Mouse (Mus musculus): ENCODE data around the gene Prnp. TPM values are rescaled to one million over a fixed set of nuclear protein-coding genes. Genes with fewer than 3 reads are reported as not detected.
A peak's percentile ranks its signal among the peaks of the same experiment; 100 is the strongest.

Prnp gene
- polyA plus RNA-seq, 1 experiment from 2014 or later: 101 TPM

- 78% methylated on average over 6 of the region's 6 CpGs for WGBS
- ATAC-seq (ENCODE audit: low FRiP score): no peak
- Histone ChIP-seq H3K4me2 (replicated peaks) (no peak overlapping the region), H3K27ac (no peak overlapping the region), H3K27me3 (ENCODE audit: control insufficient read depth, insufficient read depth, low read length) (no peaks in the 10 kb centered on the region), H3K4me3 (replicated peaks; ENCODE audit: low read length) (no peak overlapping the region), H3K36me3 (replicated peaks; ENCODE audit: control insufficient read depth, insufficient read depth) (peaks cover 21% of the 10 kb centered on the region), H3K4me1 (replicated peaks; ENCODE audit: control insufficient read depth, insufficient read depth, low read length) (no peaks in the 10 kb centered on the region), H3K9ac (no peak overlapping the region), H3K9me3 (ENCODE audit: control insufficient read depth, low read length) (no peaks in the 10 kb centered on the region)
- no peak for DNase-seq (ENCODE audit: low spot score)
Measured at GRCm38 (mm10) chr2:131941501-131941900, 31.8 kb downstream of the Prnp start.

- H3K4me2 ChIP-seq (replicated peaks): no peak overlapping the region
- 18% methylated on average over 1 of the region's 1 CpGs for WGBS
- DNase-seq (ENCODE audit: low spot score) (no peak), ATAC-seq (ENCODE audit: low FRiP score) (no peak)
- H3K4me1 ChIP-seq (replicated peaks; ENCODE audit: control insufficient read depth, insufficient read depth, low read length): no peaks in the 10 kb centered on the region
- H3K4me3 ChIP-seq (replicated peaks; ENCODE audit: low read length): no peak overlapping the region
- H3K9me3 ChIP-seq (ENCODE audit: control insufficient read depth, low read length): no peaks in the 10 kb centered on the region
- no peaks in the 10 kb centered on the region for H3K27me3 ChIP-seq (ENCODE audit: control insufficient read depth, insufficient read depth, low read length)
- no peak overlapping the region for H3K9ac ChIP-seq
- H3K36me3 ChIP-seq (replicated peaks; ENCODE audit: control insufficient read depth, insufficient read depth): no peaks in the 10 kb centered on the region
- H3K27ac ChIP-seq: no peak overlapping the region
Measured at GRCm38 (mm10) chr2:131944370-131944769, 34.6 kb downstream of the Prnp start.

GRCm38 (mm10) chr2:131945225-131945624, 35.5 kb downstream of the Prnp start:
- 88% methylated on average over 8 of the region's 8 CpGs for WGBS
- H3K4me3 ChIP-seq (replicated peaks; ENCODE audit: low read length): no peak overlapping the region
- no peak for DNase-seq (ENCODE audit: low spot score)
- no peak for ATAC-seq (ENCODE audit: low FRiP score)
- no peak overlapping the region for H3K9ac ChIP-seq
- no peaks in the 10 kb centered on the region for H3K36me3 ChIP-seq (replicated peaks; ENCODE audit: control insufficient read depth, insufficient read depth)
- no peak overlapping the region for H3K27ac ChIP-seq
- no peaks in the 10 kb centered on the region for H3K9me3 ChIP-seq (ENCODE audit: control insufficient read depth, low read length)
- H3K4me1 ChIP-seq (replicated peaks; ENCODE audit: control insufficient read depth, insufficient read depth, low read length): no peaks in the 10 kb centered on the region
- no peak overlapping the region for H3K4me2 ChIP-seq (replicated peaks)
- H3K27me3 ChIP-seq (ENCODE audit: control insufficient read depth, insufficient read depth, low read length): no peaks in the 10 kb centered on the region

- Histone ChIP-seq H3K9me3 (ENCODE audit: control insufficient read depth, low read length) (no peaks in the 10 kb centered on the region), H3K27ac (no peak overlapping the region), H3K36me3 (replicated peaks; ENCODE audit: control insufficient read depth, insufficient read depth) (no peaks in the 10 kb centered on the region), H3K9ac (no peak overlapping the region), H3K27me3 (ENCODE audit: control insufficient read depth, insufficient read depth, low read length) (no peaks in the 10 kb centered on the region), H3K4me1 (replicated peaks; ENCODE audit: control insufficient read depth, insufficient read depth, low read length) (no peaks in the 10 kb centered on the region), H3K4me3 (replicated peaks; ENCODE audit: low read length) (no peak overlapping the region), H3K4me2 (replicated peaks) (no peak overlapping the region)
- no peak for ATAC-seq (ENCODE audit: low FRiP score)
- no peak for DNase-seq (ENCODE audit: low spot score)
- 90% methylated on average over 6 of the region's 6 CpGs for WGBS
Measured at GRCm38 (mm10) chr2:131945765-131946164, 36.0 kb downstream of the Prnp start.

- Histone ChIP-seq H3K36me3 (replicated peaks; ENCODE audit: control insufficient read depth, insufficient read depth) (no peaks in the 10 kb centered on the region), H3K4me3 (replicated peaks; ENCODE audit: low read length) (no peak overlapping the region), H3K27me3 (ENCODE audit: control insufficient read depth, insufficient read depth, low read length) (no peaks in the 10 kb centered on the region), H3K9ac (no peak overlapping the region), H3K27ac (no peak overlapping the region), H3K9me3 (ENCODE audit: control insufficient read depth, low read length) (no peaks in the 10 kb centered on the region), H3K4me2 (replicated peaks) (no peak overlapping the region), H3K4me1 (replicated peaks; ENCODE audit: control insufficient read depth, insufficient read depth, low read length) (no peaks in the 10 kb centered on the region)
- DNase-seq (ENCODE audit: low spot score): no peak
- WGBS: 94% methylated on average over 16 of the region's 16 CpGs
- ATAC-seq (ENCODE audit: low FRiP score): no peak
Measured at GRCm38 (mm10) chr2:131946351-131946750, 36.6 kb downstream of the Prnp start.

GRCm38 (mm10) chr2:131948156-131948555, 38.4 kb downstream of the Prnp start:
- Histone ChIP-seq H3K27ac (no peak overlapping the region), H3K36me3 (replicated peaks; ENCODE audit: control insufficient read depth, insufficient read depth) (no peaks in the 10 kb centered on the region), H3K4me1 (replicated peaks; ENCODE audit: control insufficient read depth, insufficient read depth, low read length) (peaks cover 3% of the 10 kb centered on the region; the same call in 1 of the 2 replicates), H3K27me3 (ENCODE audit: control insufficient read depth, insufficient read depth, low read length) (peaks cover 11% of the 10 kb centered on the region; the same call in 1 of the 2 replicates), H3K4me2 (replicated peaks) (no peak overlapping the region), H3K9ac (no peak overlapping the region), H3K4me3 (replicated peaks; ENCODE audit: low read length) (no peak overlapping the region), H3K9me3 (ENCODE audit: control insufficient read depth, low read length) (no peaks in the 10 kb centered on the region)
- no peak for DNase-seq (ENCODE audit: low spot score)
- 83% methylated on average over 3 of the region's 3 CpGs for WGBS
- ATAC-seq (ENCODE audit: low FRiP score): no peak

- H3K27me3 ChIP-seq (ENCODE audit: control insufficient read depth, insufficient read depth, low read length): peaks cover 19% of the 10 kb centered on the region
- H3K4me3 ChIP-seq (replicated peaks; ENCODE audit: low read length): no peak overlapping the region
- no peaks in the 10 kb centered on the region for H3K9me3 ChIP-seq (ENCODE audit: control insufficient read depth, low read length)
- no peak overlapping the region for H3K9ac ChIP-seq
- no peaks in the 10 kb centered on the region for H3K36me3 ChIP-seq (replicated peaks; ENCODE audit: control insufficient read depth, insufficient read depth)
- ATAC-seq (ENCODE audit: low FRiP score): no peak
- DNase-seq (ENCODE audit: low spot score): no peak
- WGBS: 80% methylated on average over 11 of the region's 11 CpGs
- H3K27ac ChIP-seq: no peak overlapping the region
- H3K4me2 ChIP-seq (replicated peaks): no peak overlapping the region
- peaks cover 3% of the 10 kb centered on the region; the same call in 1 of the 2 replicates for H3K4me1 ChIP-seq (replicated peaks; ENCODE audit: control insufficient read depth, insufficient read depth, low read length)
Measured at GRCm38 (mm10) chr2:131948916-131949639, 39.4 kb downstream of the Prnp start.

GRCm38 (mm10) chr2:131949767-131950597, 40.3 kb downstream of the Prnp start:
- Histone ChIP-seq H3K9ac (no peak overlapping the region), H3K36me3 (replicated peaks; ENCODE audit: control insufficient read depth, insufficient read depth) (no peaks in the 10 kb centered on the region), H3K27me3 (ENCODE audit: control insufficient read depth, insufficient read depth, low read length) (peaks cover 28% of the 10 kb centered on the region), H3K4me3 (replicated peaks; ENCODE audit: low read length) (no peak overlapping the region), H3K4me1 (replicated peaks; ENCODE audit: control insufficient read depth, insufficient read depth, low read length) (peaks cover 5% of the 10 kb centered on the region; the same call in 1 of the 2 replicates), H3K4me2 (replicated peaks) (no peak overlapping the region), H3K9me3 (ENCODE audit: control insufficient read depth, low read length) (no peaks in the 10 kb centered on the region), H3K27ac (no peak overlapping the region)
- 48% methylated on average over 9 of the region's 9 CpGs for WGBS
- peak; percentile 42; the same call in 1 of the 2 replicates for ATAC-seq (ENCODE audit: low FRiP score)
- peak; percentile 85 for DNase-seq (ENCODE audit: low spot score)

- Histone ChIP-seq H3K27ac (no peak within 1 kb of the TSS), H3K9ac (no peak within 1 kb of the TSS), H3K9me3 (ENCODE audit: control insufficient read depth, low read length) (no peaks in the 10 kb centered on the region), H3K36me3 (replicated peaks; ENCODE audit: control insufficient read depth, insufficient read depth) (no peaks in the 10 kb centered on the region), H3K4me2 (replicated peaks) (no peak within 1 kb of the TSS), H3K27me3 (ENCODE audit: control insufficient read depth, insufficient read depth, low read length) (peaks cover 28% of the 10 kb centered on the region), H3K4me1 (replicated peaks; ENCODE audit: control insufficient read depth, insufficient read depth, low read length) (peaks cover 7% of the 10 kb centered on the region; the same call in 1 of the 2 replicates), H3K4me3 (replicated peaks; ENCODE audit: low read length) (no peak within 1 kb of the TSS)
- DNase-seq (ENCODE audit: low spot score) (no peak), ATAC-seq (ENCODE audit: low FRiP score) (no peak)
- WGBS: 18% methylated on average over 11 of the region's 11 CpGs
Measured at GRCm38 (mm10) chr2:131950598-131951095, 40.9 kb downstream of the Prnp start, which contains the start of gene Prnd. TSS of gene Prnd (plus strand) at chr2:131950861.

Measured in hindbrain, embryonic 14.5 days (tissue).